Mouse (Mus musculus) kidney, postnatal 25 days (tissue): ENCODE data around the gene Klrg2.

Experiments used
- DNase-seq, 2 experiments: peaks; one replicate each; pipeline ENCODE4 v3.0.0; 2021; ENCODE audit warnings: mixed read lengths in 2 of 2

Gene Klrg2

GRCm38 (mm10) chr6:38627486-38627885, 9.6 kb downstream of the Klrg2 start:
- DNase-seq, result no peak

- no peak for DNase-seq
These were observed 10.0 kb downstream of the Klrg2 start for GRCm38 (mm10) chr6:38627081-38627480.

- DNase-seq, result no peak
These were observed 11.0 kb downstream of the Klrg2 start for GRCm38 (mm10) chr6:38626086-38626485.

- DNase-seq, result peak in 1 of 2 experiments; percentile 18
These were observed 12.6 kb downstream of the Klrg2 start for GRCm38 (mm10) chr6:38624439-38624838.

- no peak for DNase-seq
These were observed 13.6 kb downstream of the Klrg2 start for GRCm38 (mm10) chr6:38623457-38623856.

- no peak for DNase-seq
These were observed 14.6 kb downstream of the Klrg2 start for GRCm38 (mm10) chr6:38622406-38622805.

GRCm38 (mm10) chr6:38609892-38610291, 27.1 kb downstream of the Klrg2 start:
- no peak for DNase-seq

GRCm38 (mm10) chr6:38597481-38597880, 39.6 kb downstream of the Klrg2 start:
- DNase-seq, result no peak

- DNase-seq, result no peak
These were observed 55.3 kb downstream of the Klrg2 start for GRCm38 (mm10) chr6:38581711-38582110.

GRCm38 (mm10) chr6:38580112-38580857, 56.8 kb downstream of the Klrg2 start:
- no peak for DNase-seq

- no peak for DNase-seq
These were observed 60.9 kb downstream of the Klrg2 start for GRCm38 (mm10) chr6:38576096-38576495.
